Mouse (Mus musculus): Measurements from ENCODE around the gene Mrpl21. TPM values are rescaled to one million over a fixed set of nuclear protein-coding genes. Genes with fewer than 3 reads are reported as not detected.

The Mrpl21 gene
- polyA plus RNA-seq, 2 experiments: 68.8 to 124 TPM

GRCm38 (mm10) chr19:3295245-3295644 is 12.5 kb downstream of the Mrpl21 start:
- Histone ChIP-seq H3K9ac (ENCODE audit: low read depth, low read length, severe bottlenecking) (no peak overlapping the region), H3K4me3 (replicated peaks; ENCODE audit: low read length) (no peak overlapping the region), H3K9me3 (ENCODE audit: control insufficient read depth, low read length) (no peaks in the 10 kb centered on the region), H3K27me3 (ENCODE audit: control insufficient read depth, insufficient read depth, low read length) (no peaks in the 10 kb centered on the region), H3K4me1 (ENCODE audit: control insufficient read depth, insufficient read depth, low read length) (no peaks in the 10 kb centered on the region), H3K36me3 (ENCODE audit: control insufficient read depth, insufficient read depth, low read length) (peaks cover 17% of the 10 kb centered on the region), H3K4me2 (replicated peaks; ENCODE audit: low read depth, low read length, severe bottlenecking) (no peak overlapping the region), H3K27ac (replicated peaks; ENCODE audit: low read depth, low read length) (no peak overlapping the region)
- DNase-seq (ENCODE audit: low spot score) (no peak), ATAC-seq (ENCODE audit: low FRiP score, low read depth) (no peak)
- no peak for TF ChIP-seq POLR2A (IDR thresholded peaks at IDR 0.05; ENCODE audit: borderline replicate concordance, extremely low read depth, insufficient read depth, insufficient read length)
- WGBS: 81% methylated on average over 6 of the region's 6 CpGs

GRCm38 (mm10) chr19:3297034-3297433 is 14.3 kb downstream of the Mrpl21 start:
- H3K9me3 ChIP-seq (ENCODE audit: control insufficient read depth, low read length): no peaks in the 10 kb centered on the region
- H3K9ac ChIP-seq (ENCODE audit: low read depth, low read length, severe bottlenecking): no peak overlapping the region
- no peak overlapping the region for H3K4me3 ChIP-seq (replicated peaks; ENCODE audit: low read length)
- no peak overlapping the region for H3K27ac ChIP-seq (replicated peaks; ENCODE audit: low read depth, low read length)
- H3K4me1 ChIP-seq (ENCODE audit: control insufficient read depth, insufficient read depth, low read length): no peaks in the 10 kb centered on the region
- ATAC-seq (ENCODE audit: low FRiP score, low read depth) (no peak), DNase-seq (ENCODE audit: low spot score) (no peak)
- no peak overlapping the region for H3K4me2 ChIP-seq (replicated peaks; ENCODE audit: low read depth, low read length, severe bottlenecking)
- TF ChIP-seq POLR2A (IDR thresholded peaks at IDR 0.05; ENCODE audit: borderline replicate concordance, extremely low read depth, insufficient read depth, insufficient read length): no peak
- H3K36me3 ChIP-seq (ENCODE audit: control insufficient read depth, insufficient read depth, low read length): 0 out of 2 replicates have a peak, but pooled peaks cover 4% of the 10 kb centered on the region
- H3K27me3 ChIP-seq (ENCODE audit: control insufficient read depth, insufficient read depth, low read length): no peaks in the 10 kb centered on the region

- Histone ChIP-seq H3K9me3 (ENCODE audit: control insufficient read depth, low read length) (no peaks in the 10 kb centered on the region), H3K4me1 (ENCODE audit: control insufficient read depth, insufficient read depth, low read length) (no peaks in the 10 kb centered on the region), H3K36me3 (ENCODE audit: control insufficient read depth, insufficient read depth, low read length) (0 out of 2 replicates have a peak, but pooled peaks cover 4% of the 10 kb centered on the region), H3K9ac (ENCODE audit: low read depth, low read length, severe bottlenecking) (no peak overlapping the region), H3K4me3 (replicated peaks; ENCODE audit: low read length) (no peak overlapping the region), H3K4me2 (replicated peaks; ENCODE audit: low read depth, low read length, severe bottlenecking) (no peak overlapping the region), H3K27me3 (ENCODE audit: control insufficient read depth, insufficient read depth, low read length) (no peaks in the 10 kb centered on the region), H3K27ac (replicated peaks; ENCODE audit: low read depth, low read length) (no peak overlapping the region)
- WGBS: 85% methylated on average over 7 of the region's 7 CpGs
- no peak for ATAC-seq (ENCODE audit: low FRiP score, low read depth)
- no peak for DNase-seq (ENCODE audit: low spot score)
- no peak for TF ChIP-seq POLR2A (IDR thresholded peaks at IDR 0.05; ENCODE audit: borderline replicate concordance, extremely low read depth, insufficient read depth, insufficient read length)
These were observed 15.1 kb downstream of the Mrpl21 start for GRCm38 (mm10) chr19:3297775-3298174.

- ATAC-seq (ENCODE audit: low FRiP score, low read depth) (no peak), DNase-seq (ENCODE audit: low spot score) (no peak)
- Histone ChIP-seq H3K27me3 (ENCODE audit: control insufficient read depth, insufficient read depth, low read length) (no peaks in the 10 kb centered on the region), H3K27ac (replicated peaks; ENCODE audit: low read depth, low read length) (no peak overlapping the region), H3K4me3 (replicated peaks; ENCODE audit: low read length) (no peak overlapping the region), H3K9me3 (ENCODE audit: control insufficient read depth, low read length) (no peaks in the 10 kb centered on the region), H3K36me3 (ENCODE audit: control insufficient read depth, insufficient read depth, low read length) (no peaks in the 10 kb centered on the region), H3K9ac (ENCODE audit: low read depth, low read length, severe bottlenecking) (no peak overlapping the region), H3K4me2 (replicated peaks; ENCODE audit: low read depth, low read length, severe bottlenecking) (no peak overlapping the region), H3K4me1 (ENCODE audit: control insufficient read depth, insufficient read depth, low read length) (no peaks in the 10 kb centered on the region)
- no peak for TF ChIP-seq POLR2A (IDR thresholded peaks at IDR 0.05; ENCODE audit: borderline replicate concordance, extremely low read depth, insufficient read depth, insufficient read length)
- WGBS: 54% methylated on average over 4 of the region's 4 CpGs
These were observed 21.3 kb downstream of the Mrpl21 start for GRCm38 (mm10) chr19:3304017-3304416.

GRCm38 (mm10) chr19:3307175-3307949 is 24.7 kb downstream of the Mrpl21 start:
- Histone ChIP-seq H3K36me3 (ENCODE audit: control insufficient read depth, insufficient read depth, low read length) (no peaks in the 10 kb centered on the region), H3K9me3 (ENCODE audit: control insufficient read depth, low read length) (no peaks in the 10 kb centered on the region), H3K9ac (ENCODE audit: low read depth, low read length, severe bottlenecking) (no peak overlapping the region), H3K27me3 (ENCODE audit: control insufficient read depth, insufficient read depth, low read length) (no peaks in the 10 kb centered on the region), H3K27ac (replicated peaks; ENCODE audit: low read depth, low read length) (no peak overlapping the region), H3K4me1 (ENCODE audit: control insufficient read depth, insufficient read depth, low read length) (no peaks in the 10 kb centered on the region), H3K4me2 (replicated peaks; ENCODE audit: low read depth, low read length, severe bottlenecking) (no peak overlapping the region), H3K4me3 (replicated peaks; ENCODE audit: low read length) (no peak overlapping the region)
- WGBS: 58% methylated on average over 16 of the region's 16 CpGs
- DNase-seq (ENCODE audit: low spot score): no peak
- no peak for ATAC-seq (ENCODE audit: low FRiP score, low read depth)
- TF ChIP-seq POLR2A (IDR thresholded peaks at IDR 0.05; ENCODE audit: borderline replicate concordance, extremely low read depth, insufficient read depth, insufficient read length): no peak
